Mouse (Mus musculus): Measurements from ENCODE around the gene Adamts9.

- TF ChIP-seq POLR2A (IDR thresholded peaks at IDR 0.05; ENCODE audit: low read depth, low read length) = no peak
- no peak for TF ChIP-seq CTCF (conservative IDR thresholded peaks at IDR 0.05 in 1 of 2, IDR thresholded peaks at IDR 0.05 in 1 of 2; ENCODE audit: low read depth in 2 of 2, low read length in 2 of 2)
- TF ChIP-seq EP300 (IDR thresholded peaks at IDR 0.05; ENCODE audit: low read length) = no peak
- no peak for TF ChIP-seq ETS1 (conservative IDR thresholded peaks at IDR 0.05; ENCODE audit: low read depth, low read length)
- TF ChIP-seq JUND (conservative IDR thresholded peaks at IDR 0.05; ENCODE audit: low read depth, low read length) = no peak
Measured at GRCm38 (mm10) chr6:92941756-92942420, 1.4 kb downstream of the Adamts9 start.
